Comparison of ENCODE assay signal across 9 mouse cellular contexts in genomic region chr5:108269811-108270151, GRCm38 (mm10). TPM values are rescaled to one million over a fixed set of nuclear protein-coding genes. Genes with fewer than 3 reads are reported as not detected.
A peak's percentile ranks its signal among the peaks of the same experiment; 100 is the strongest.
DNase-seq lines count a peak whose midpoint lies in the region; ATAC-seq and TF ChIP-seq lines count a peak whose summit lies in the region.
"Had no signal": no experiment of that assay in that cellular context is flagged by ENCODE, and none has a peak within 500 bp of the region (broad histone marks: within the 10 kb centered on the region; RNA-seq: fewer than 3 reads in every experiment).

No protein-coding gene starts in this region.

- peak overlapping the region; percentile 91 for H3K4me3 ChIP-seq in cerebellum, adult 2 months (replicated peaks; ENCODE audit: insufficient read depth, low read depth, low read length)
- peak overlapping the region; percentile 99 for H3K4me3 ChIP-seq in testis, adult 2 months (ENCODE audit: control insufficient read depth, low read depth, low read length)
- peak overlapping the region; percentile 99 for H3K4me3 ChIP-seq in liver, embryonic 12.5 days

- H3K36me3 ChIP-seq in testis, adult 2 months (ENCODE audit: control insufficient read depth, insufficient read depth, low read length), result no peaks in the 10 kb centered on the region; the same call in 1 of the 2 replicates
- H3K36me3 ChIP-seq in liver, embryonic 12.5 days, result peaks cover 24% of the 10 kb centered on the region

- no peak for TF ChIP-seq CTCF in cerebellum, adult 2 months (IDR thresholded peaks at IDR 0.05; ENCODE audit: borderline replicate concordance, insufficient read depth, low read depth, low read length)
- TF ChIP-seq CTCF in testis, adult 2 months (IDR thresholded peaks at IDR 0.05; ENCODE audit: control insufficient read depth, insufficient read depth, insufficient replicate concordance, low read depth, low read length), result no peak

- no peak overlapping the region for H3K27ac ChIP-seq in cerebellum, adult 2 months (ENCODE audit: insufficient read depth, low read length)
- H3K27ac ChIP-seq in testis, adult 2 months (ENCODE audit: control insufficient read depth, insufficient read depth, low read depth, low read length), result peak overlapping the region; percentile 99
- H3K27ac ChIP-seq in liver, embryonic 12.5 days, result peak overlapping the region; percentile 93

- H3K4me2 ChIP-seq in liver, embryonic 12.5 days, result peak overlapping the region; percentile 86

- DNase-seq in cerebellum, adult 2 months, result no peak
- no peak for DNase-seq in cerebellum, postnatal 4 days (ENCODE audit: low spot score in 2 of 2)
- DNase-seq in testis, postnatal 14 days (ENCODE audit: low spot score), result no peak
- DNase-seq in urinary bladder, postnatal 25 days (ENCODE audit: low spot score), result no peak
- DNase-seq in retina, postnatal 1 day, result no peak
- no peak for DNase-seq in gastrocnemius, postnatal 25 days
- DNase-seq: right cerebral cortex, postnatal 14 days had no signal

- H3K9ac ChIP-seq in liver, embryonic 12.5 days, result peak overlapping the region; percentile 99

- TF ChIP-seq POLR2A in cerebellum, adult 2 months (IDR thresholded peaks at IDR 0.05; ENCODE audit: borderline replicate concordance, insufficient read depth, low read length), result no peak
- no peak for TF ChIP-seq POLR2A in testis, adult 2 months (IDR thresholded peaks at IDR 0.05; ENCODE audit: control insufficient read depth, low read depth, low read length)

- 7% methylated on average over 7 of the region's 7 CpGs for WGBS in cerebellum, adult 2 months
- WGBS in liver, embryonic 12.5 days (ENCODE audit: insufficient replicate concordance), result 4% methylated on average over 7 of the region's 7 CpGs

- no peaks in the 10 kb centered on the region for H3K9me3 ChIP-seq in liver, embryonic 12.5 days (replicated peaks)

- ATAC-seq in liver, embryonic 12.5 days, result no peak

- H3K27me3 ChIP-seq in cerebellum, adult 2 months (ENCODE audit: control insufficient read depth, insufficient read depth, low read length), result no peaks in the 10 kb centered on the region
- no peaks in the 10 kb centered on the region for H3K27me3 ChIP-seq in testis, adult 2 months (ENCODE audit: control insufficient read depth, insufficient read depth, low read length)
- H3K27me3 ChIP-seq in liver, embryonic 12.5 days (replicated peaks), result no peaks in the 10 kb centered on the region

- no peaks in the 10 kb centered on the region; the same call in 1 of the 2 replicates for H3K4me1 ChIP-seq in cerebellum, adult 2 months (ENCODE audit: control insufficient read depth, insufficient read depth, low read length)
- H3K4me1 ChIP-seq in testis, adult 2 months (ENCODE audit: control insufficient read depth, insufficient read depth, low read length), result peaks cover 4% of the 10 kb centered on the region; the same call in 1 of the 2 replicates
- peaks cover 63% of the 10 kb centered on the region for H3K4me1 ChIP-seq in liver, embryonic 12.5 days

RNA-seq across cellular contexts. Expression of gene Dr1, which starts 1.1 kb away (rescaled TPM):
- polyA plus RNA-seq in cerebellum, adult 2 months (2012; rRNA removed), result 25.7 and 27.3 TPM in 2 replicates
- polyA plus RNA-seq in testis, adult 2 months (2012; rRNA removed), result 41.7 and 42.3 TPM in 2 replicates
- 39.6 and 39.7 TPM in 2 replicates for polyA plus RNA-seq in liver, embryonic 12.5 days (2016; fragmentation: Nextera tagmentation; extraction: Ambion mirVana)
- total RNA-seq in gastrocnemius, postnatal 25 days (2021), result 10 to 100 TPM; 14.7 to 15.6 TPM

RNA-seq across cellular contexts. Expression of gene Pigg, which starts 42.6 kb away (rescaled TPM):
- 8.9 and 9.3 TPM in 2 replicates for polyA plus RNA-seq in cerebellum, adult 2 months (2012; rRNA removed)
- polyA plus RNA-seq in testis, adult 2 months (2012; rRNA removed), result 8.0 and 8.9 TPM in 2 replicates
- 5.6 and 6.0 TPM in 2 replicates for polyA plus RNA-seq in liver, embryonic 12.5 days (2016; fragmentation: Nextera tagmentation; extraction: Ambion mirVana)
- 1 to 10 TPM; 3.2 to 3.9 TPM for total RNA-seq in gastrocnemius, postnatal 25 days (2021)
